Mouse (Mus musculus) kidney, adult 9 months (tissue): ENCODE data around the gene Polr2f.
A peak's percentile ranks its signal among the peaks of the same experiment; 100 is the strongest.

ENCODE experiments used
- DNase-seq: peaks from one replicate; pipeline ENCODE4 v3.0.0; 2022

The Polr2f gene

GRCm38 (mm10) chr15:79140866-79141565, at the start of gene Polr2f, which contains the start of gene 1700088E04Rik:
Gene Polr2f, plus strand, starts transcription at chr15:79141009.
Gene 1700088E04Rik, minus strand, starts transcription at chr15:79141253.
- DNase-seq: peak; percentile 95

- no peak for DNase-seq
Measured at GRCm38 (mm10) chr15:79092284-79092683, 48.5 kb upstream of the Polr2f start.

- peak; percentile 52 for DNase-seq
Measured at GRCm38 (mm10) chr15:79093083-79093839, 47.5 kb upstream of the Polr2f start.

- DNase-seq: no peak
Measured at GRCm38 (mm10) chr15:79095483-79095882, 45.3 kb upstream of the Polr2f start.

GRCm38 (mm10) chr15:79096556-79096955, 44.3 kb upstream of the Polr2f start:
- DNase-seq: peak; percentile 76

- peak; percentile 41 for DNase-seq
Measured at GRCm38 (mm10) chr15:79097135-79097534, 43.7 kb upstream of the Polr2f start.

- peak; percentile 77 for DNase-seq
Measured at GRCm38 (mm10) chr15:79097611-79098025, 43.2 kb upstream of the Polr2f start.

GRCm38 (mm10) chr15:79098220-79098619, 42.6 kb upstream of the Polr2f start:
- DNase-seq: no peak

- peak; percentile 75 for DNase-seq
Measured at GRCm38 (mm10) chr15:79098868-79099267, 41.9 kb upstream of the Polr2f start.

- DNase-seq: peak; percentile 62
Measured at GRCm38 (mm10) chr15:79099456-79099855, 41.4 kb upstream of the Polr2f start.

GRCm38 (mm10) chr15:79100391-79100790, 40.4 kb upstream of the Polr2f start:
- no peak for DNase-seq

- no peak for DNase-seq
Measured at GRCm38 (mm10) chr15:79101531-79101930, 39.3 kb upstream of the Polr2f start.

- DNase-seq: no peak
Measured at GRCm38 (mm10) chr15:79103264-79103663, 37.5 kb upstream of the Polr2f start.

GRCm38 (mm10) chr15:79105804-79106203, 35.0 kb upstream of the Polr2f start:
- DNase-seq: no peak

GRCm38 (mm10) chr15:79107966-79108365, 32.8 kb upstream of the Polr2f start:
- DNase-seq: no peak

GRCm38 (mm10) chr15:79108421-79109320, 32.1 kb upstream of the Polr2f start, which contains the start of gene Micall1:
Gene Micall1, plus strand, starts transcription at chr15:79108898.
- DNase-seq: peak; percentile 77

- DNase-seq: peak; percentile 28
Measured at GRCm38 (mm10) chr15:79109321-79109934, 31.4 kb upstream of the Polr2f start.

- DNase-seq: no peak
Measured at GRCm38 (mm10) chr15:79110031-79110430, 30.8 kb upstream of the Polr2f start.

- no peak for DNase-seq
Measured at GRCm38 (mm10) chr15:79110528-79110927, 30.3 kb upstream of the Polr2f start.

- DNase-seq: peak; percentile 41
Measured at GRCm38 (mm10) chr15:79111774-79112173, 29.0 kb upstream of the Polr2f start.

- DNase-seq: no peak
Measured at GRCm38 (mm10) chr15:79115276-79115675, 25.5 kb upstream of the Polr2f start.

GRCm38 (mm10) chr15:79119491-79119890, 21.3 kb upstream of the Polr2f start:
- no peak for DNase-seq
